Mouse (Mus musculus) limb, embryonic 11.5 days (tissue): ENCODE results near the gene Cort. TPM values are rescaled to one million over a fixed set of nuclear protein-coding genes. Genes with fewer than 3 reads are reported as not detected.

Source experiments
- ATAC-seq: fragments of 200-750 bp; cut with Nextera tagmentation; 2 replicates; pipeline ENCODE4 v1.8.0; 2017; ENCODE audit warnings: low read depth; ENCODE audit not compliant: insufficient number of reproducible peaks, low FRiP score, low TSS enrichment
- DNase-seq: peaks from one replicate; pipeline ENCODE4 v3.0.0-alpha.2; 2015; ENCODE audit warnings: low spot score
- H3K27ac ChIP-seq: fragments of 300-500 bp; sonication (generic); replicated peaks from 2 replicates; pipeline ENCODE4 v1.5.1; 2014; ENCODE audit warnings: low read depth, mild to moderate bottlenecking, low read length
- H3K27me3 ChIP-seq: fragments of 300-500 bp; sonication (generic); 2 replicates; pipeline ENCODE4 v1.6.1; 2014; ENCODE audit warnings: mild to moderate bottlenecking, low read length, mixed read lengths; ENCODE audit not compliant: control insufficient read depth, insufficient read depth
- H3K36me3 ChIP-seq: fragments of 300-500 bp; sonication (generic); 2 replicates; pipeline ENCODE4 v1.6.1; 2014; ENCODE audit warnings: mild to moderate bottlenecking, low read length, moderate library complexity, mixed read lengths; ENCODE audit not compliant: control insufficient read depth, insufficient read depth
- H3K4me1 ChIP-seq: fragments of 300-500 bp; sonication (generic); 2 replicates; pipeline ENCODE4 v1.6.1; 2014; ENCODE audit warnings: low read length, mixed read lengths; ENCODE audit not compliant: control insufficient read depth, insufficient read depth
- H3K4me2 ChIP-seq: fragments of 300-500 bp; sonication (generic); 2 replicates; pipeline ENCODE4 v1.6.1; 2014; ENCODE audit warnings: low read depth, mild to moderate bottlenecking, moderate library complexity; ENCODE audit not compliant: severe bottlenecking
- H3K4me3 ChIP-seq: fragments of 300-500 bp; sonication (generic); 2 replicates; pipeline ENCODE4 v1.5.1; 2014; ENCODE audit warnings: low read depth, low read length
- H3K9ac ChIP-seq: fragments of 300-500 bp; sonication (generic); 2 replicates; pipeline ENCODE4 v1.6.1; 2014; ENCODE audit warnings: mild to moderate bottlenecking, low read length
- H3K9me3 ChIP-seq: fragments of 300-500 bp; sonication (generic); 2 replicates; pipeline ENCODE4 v1.6.1; 2016; ENCODE audit warnings: low read length; ENCODE audit not compliant: control insufficient read depth
- WGBS: fragments of 180-500 bp; shearing (Covaris S2); extraction: QIAGEN DNeasy Blood & Tissue Kit; methylation state at CpG from one replicate; pipeline ENCODE4 v1.1.7; 2014; 5-methylcytosine and 5-hydroxymethylcytosine counted together
- polyA plus RNA-seq: library from polyadenylated mRNA; unstranded; fragments of >200 nt; fragmentation: Nextera tagmentation; extraction: Ambion mirVana; gene quantifications from 2 replicates; pipeline ENCODE4 v1.2.1, GENCODE M21; 2014

The Cort gene
- polyA plus RNA-seq, 1 experiment from 2014 or later: not detected

GRCm38 (mm10) chr4:149166957-149167611 is 40.5 kb upstream of the Cort start:
- no peak for DNase-seq
- H3K27ac ChIP-seq: peak overlapping the region; percentile 60; the same call in 1 of the 2 replicates

DNA sequence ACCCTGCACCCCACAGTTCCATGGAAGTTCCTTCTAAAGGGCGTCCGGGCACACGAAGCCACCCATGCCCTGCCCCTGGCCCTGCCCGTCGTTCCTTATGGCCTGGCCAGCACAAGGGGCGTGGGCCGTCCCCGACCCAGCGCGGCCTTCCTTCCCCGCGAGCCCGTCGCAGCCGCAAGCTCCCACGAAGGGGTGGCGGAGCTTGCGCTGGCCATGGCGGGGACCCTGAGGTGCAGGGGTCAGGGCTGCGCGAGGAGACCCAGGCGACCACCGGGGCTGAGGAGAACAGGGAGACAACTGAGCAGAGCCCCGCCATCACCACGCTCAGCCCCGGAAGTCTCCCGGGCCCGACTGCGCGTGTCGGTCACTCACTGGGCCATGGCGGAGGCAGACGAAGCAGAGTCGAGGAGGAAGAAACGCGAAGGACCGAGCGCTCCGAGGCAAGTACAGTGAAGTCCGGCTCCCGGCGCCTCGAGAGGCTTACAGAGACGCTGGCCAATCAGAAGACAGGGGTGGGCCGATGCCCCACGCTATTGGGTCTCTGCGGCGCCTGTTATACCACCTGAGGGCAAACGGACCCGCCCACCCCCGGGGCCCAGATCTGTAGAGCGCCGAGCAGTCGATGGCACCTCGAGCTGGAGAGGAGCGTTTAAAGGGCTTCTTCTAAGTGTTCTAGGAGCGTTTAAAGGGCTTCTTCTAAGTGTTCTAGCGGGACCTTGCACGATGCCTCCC is 39.8 kb upstream of the Cort start, which contains the start of gene Pgd:
TSS of gene Pgd (minus strand) at position 557 of the 732 bp plus-strand sequence.
- peak within 1 kb of the TSS; percentile 75; the same call in 1 of the 2 replicates for H3K27ac ChIP-seq
- peak within 1 kb of the TSS; percentile 79 for H3K4me2 ChIP-seq
- H3K27me3 ChIP-seq: no peaks in the 10 kb centered on the region
- H3K9me3 ChIP-seq: no peaks in the 10 kb centered on the region
- ATAC-seq: peak; percentile 99
- WGBS: under 1% methylated on average over 59 of the region's 59 CpGs
- H3K4me1 ChIP-seq: peaks cover 5% of the 10 kb centered on the region; the same call in 1 of the 2 replicates
- peaks cover 4% of the 10 kb centered on the region; the same call in 1 of the 2 replicates for H3K36me3 ChIP-seq
- peak within 1 kb of the TSS; percentile 90 for H3K9ac ChIP-seq
- DNase-seq: peak; percentile 97
- H3K4me3 ChIP-seq: peak within 1 kb of the TSS; percentile 98

More at GRCm38 (mm10) chr4:149166957-149167611, 40.5 kb upstream of the Cort start:
- H3K4me2 ChIP-seq: peak overlapping the region; percentile 79
- peak overlapping the region; percentile 98 for H3K4me3 ChIP-seq
- peak; percentile 68 for ATAC-seq
- no peaks in the 10 kb centered on the region for H3K27me3 ChIP-seq
- no peaks in the 10 kb centered on the region for H3K9me3 ChIP-seq
- H3K36me3 ChIP-seq: no peaks in the 10 kb centered on the region
- peak overlapping the region; percentile 90 for H3K9ac ChIP-seq
- peaks cover 5% of the 10 kb centered on the region; the same call in 1 of the 2 replicates for H3K4me1 ChIP-seq
- under 1% methylated on average over 27 of the region's 27 CpGs for WGBS

- ATAC-seq (no peak), DNase-seq (no peak)
- Histone ChIP-seq H3K27ac (no peak overlapping the region), H3K27me3 (no peaks in the 10 kb centered on the region), H3K36me3 (peaks cover 18% of the 10 kb centered on the region), H3K4me3 (no peak overlapping the region), H3K9me3 (no peaks in the 10 kb centered on the region), H3K4me1 (peaks cover 5% of the 10 kb centered on the region; the same call in 1 of the 2 replicates), H3K4me2 (no peak overlapping the region), H3K9ac (no peak overlapping the region)
- 68% methylated on average over 5 of the region's 5 CpGs for WGBS
Measured at GRCm38 (mm10) chr4:149164150-149164549, 37.6 kb upstream of the Cort start.

DNA sequence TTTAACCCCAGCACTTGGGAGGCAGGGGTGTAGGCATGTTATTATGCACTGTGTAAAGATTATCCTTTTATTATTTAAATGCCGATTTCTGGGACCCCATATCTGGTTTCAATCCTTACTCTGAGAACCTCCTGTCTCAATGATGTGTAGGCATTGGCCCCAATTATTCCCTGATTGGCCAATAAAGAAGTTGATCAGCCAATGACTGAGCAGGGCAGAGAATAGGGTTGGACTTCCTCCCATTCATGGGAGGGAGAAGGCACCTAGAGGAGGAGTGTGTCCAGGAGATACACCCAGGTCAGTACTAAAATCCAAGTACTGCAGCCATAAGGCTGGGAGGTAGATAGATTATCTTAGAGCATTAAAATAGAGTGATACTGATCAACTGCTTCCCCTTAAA is 36.6 kb upstream of the Cort start:
- Histone ChIP-seq H3K4me2 (no peak overlapping the region), H3K4me3 (no peak overlapping the region), H3K27me3 (no peaks in the 10 kb centered on the region), H3K4me1 (peaks cover 5% of the 10 kb centered on the region; the same call in 1 of the 2 replicates), H3K9ac (no peak overlapping the region), H3K36me3 (peaks cover 26% of the 10 kb centered on the region), H3K27ac (no peak overlapping the region), H3K9me3 (no peaks in the 10 kb centered on the region)
- ATAC-seq: no peak
- WGBS: 50% methylated on average over 1 of the region's 1 CpGs
- DNase-seq: no peak

DNA sequence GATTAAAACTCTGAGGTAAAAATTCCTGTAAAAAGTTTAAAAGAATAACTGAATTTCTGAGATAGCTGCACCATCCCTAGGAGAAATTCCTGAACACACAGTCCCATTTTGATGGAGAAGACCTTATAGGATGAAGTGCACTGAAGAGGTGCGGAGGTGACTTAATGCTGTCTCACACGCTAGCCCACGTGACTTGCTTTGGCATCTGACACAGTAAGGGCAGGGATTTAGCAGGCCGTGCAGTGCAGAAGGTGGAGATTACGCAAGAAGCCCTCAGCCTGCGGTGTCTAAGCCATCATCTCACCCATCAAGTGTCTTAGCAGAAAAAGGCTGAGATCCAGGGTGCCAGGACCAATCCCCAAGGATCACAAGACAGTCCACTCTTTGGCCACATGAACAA is 34.6 kb upstream of the Cort start:
- Histone ChIP-seq H3K4me1 (peaks cover 5% of the 10 kb centered on the region; the same call in 1 of the 2 replicates), H3K36me3 (peaks cover 33% of the 10 kb centered on the region), H3K27me3 (no peaks in the 10 kb centered on the region), H3K9me3 (no peaks in the 10 kb centered on the region), H3K4me2 (no peak overlapping the region), H3K9ac (no peak overlapping the region), H3K27ac (no peak overlapping the region), H3K4me3 (no peak overlapping the region)
- no peak for ATAC-seq
- no peak for DNase-seq
- WGBS: 96% methylated on average over 6 of the region's 6 CpGs

DNA sequence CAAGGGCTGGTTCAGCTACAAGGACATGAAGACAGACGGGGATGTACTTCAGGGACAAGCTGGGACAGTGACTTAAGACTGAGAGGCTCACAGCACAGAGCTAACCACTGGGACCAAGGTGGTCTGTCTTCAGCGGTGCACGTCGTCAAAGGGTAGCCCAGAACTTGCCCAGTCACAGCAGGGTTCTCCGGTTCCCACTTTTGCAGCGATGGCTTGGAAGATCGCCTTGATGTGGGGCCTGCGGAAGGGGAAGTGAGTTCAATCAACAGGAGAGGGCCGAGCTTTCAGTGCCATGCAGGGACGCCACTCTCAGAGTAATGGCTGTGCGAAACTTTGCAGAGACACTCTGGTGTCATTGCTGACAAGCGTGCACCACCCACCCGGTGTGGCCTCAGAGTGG is 33.3 kb upstream of the Cort start:
- no peaks in the 10 kb centered on the region for H3K4me1 ChIP-seq
- H3K27me3 ChIP-seq: no peaks in the 10 kb centered on the region
- no peak overlapping the region for H3K9ac ChIP-seq
- no peak overlapping the region for H3K4me3 ChIP-seq
- WGBS: 91% methylated on average over 13 of the region's 13 CpGs
- H3K36me3 ChIP-seq: peaks cover 43% of the 10 kb centered on the region
- no peak for ATAC-seq
- H3K27ac ChIP-seq: no peak overlapping the region
- H3K9me3 ChIP-seq: no peaks in the 10 kb centered on the region; the same call in 1 of the 2 replicates
- no peak for DNase-seq
- H3K4me2 ChIP-seq: no peak overlapping the region

- no peaks in the 10 kb centered on the region for H3K4me1 ChIP-seq
- no peaks in the 10 kb centered on the region for H3K27me3 ChIP-seq
- no peak overlapping the region for H3K9ac ChIP-seq
- no peak overlapping the region for H3K27ac ChIP-seq
- no peak overlapping the region for H3K4me2 ChIP-seq
- DNase-seq: no peak
- H3K36me3 ChIP-seq: peaks cover 46% of the 10 kb centered on the region
- WGBS: 88% methylated on average over 2 of the region's 2 CpGs
- no peaks in the 10 kb centered on the region; the same call in 1 of the 2 replicates for H3K9me3 ChIP-seq
- no peak overlapping the region for H3K4me3 ChIP-seq
- no peak for ATAC-seq
Measured at GRCm38 (mm10) chr4:149159203-149159602, 32.6 kb upstream of the Cort start.

DNA sequence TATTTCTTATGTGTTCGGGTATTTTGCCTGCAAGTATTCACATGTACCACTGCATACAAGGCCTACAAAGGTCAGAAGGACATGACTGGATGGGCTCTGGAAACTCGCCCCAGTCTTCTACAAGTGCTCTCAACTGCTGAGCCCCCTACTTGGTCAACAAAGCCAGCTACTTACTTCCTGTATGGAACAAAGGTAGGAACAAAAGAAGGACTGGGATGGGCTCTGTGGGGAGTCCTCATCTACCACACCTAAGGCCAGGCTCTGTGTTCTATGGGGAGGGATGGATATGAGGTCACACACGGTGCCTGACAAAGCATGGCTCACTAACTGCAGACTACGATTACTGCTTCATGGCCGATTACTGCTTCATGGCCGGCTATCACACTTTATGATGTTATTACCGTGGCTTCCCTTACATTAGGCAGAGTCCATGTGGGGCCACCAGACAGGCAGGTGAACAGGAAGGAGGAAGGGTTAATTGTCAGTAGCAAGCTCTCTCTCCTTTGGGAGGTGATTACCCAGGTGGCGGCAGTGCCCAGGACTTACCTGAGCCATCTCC is 30.9 kb upstream of the Cort start:
- no peak for DNase-seq
- Histone ChIP-seq H3K9ac (no peak overlapping the region), H3K4me1 (no peaks in the 10 kb centered on the region), H3K4me3 (no peak overlapping the region), H3K27me3 (no peaks in the 10 kb centered on the region), H3K27ac (no peak overlapping the region), H3K9me3 (no peaks in the 10 kb centered on the region; the same call in 1 of the 2 replicates), H3K36me3 (peaks cover 57% of the 10 kb centered on the region), H3K4me2 (no peak overlapping the region)
- no peak for ATAC-seq
- WGBS: 93% methylated on average over 8 of the region's 8 CpGs
